Mouse (Mus musculus) left cerebral cortex, adult 2 months (tissue): Measurements from ENCODE around the gene Pla2g2c. TPM values are rescaled to one million over a fixed set of nuclear protein-coding genes. Genes with fewer than 3 reads are reported as not detected.
A peak's percentile ranks its signal among the peaks of the same experiment; 100 is the strongest.

Experiments used
- DNase-seq, 2 experiments: peaks; one replicate each; pipeline ENCODE4 v3.0.0; 2021 to 2022; ENCODE audit warnings: low spot score in 2 of 2, mixed read lengths in 1 of 2; ENCODE audit errors: extremely low spot score in 1 of 2
- H3K27ac ChIP-seq: fragments of 200-600 bp; 2 replicates; pipeline ENCODE4 v1.8.1; 2022
- H3K4me3 ChIP-seq: fragments of 200-600 bp; 2 replicates; pipeline ENCODE4 v1.8.1; 2022
- CTCF ChIP-seq: fragments of 200-600 bp; IDR thresholded peaks from 2 replicates; pipeline ENCODE4 v1.8.1; 2022; ENCODE audit warnings: antibody characterized with exemption, mild to moderate bottlenecking, moderate library complexity
- intact Hi-C: fragments of 180-260 bp; cut with DNase I; formaldehyde crosslinking; loops from one replicate; pipeline ENCODE4 v1.15.1; 2025
- total RNA-seq, 2 experiments: library from RNA; stranded (reverse); gene quantifications; 2 replicates each; pipeline ENCODE4 v1.2.3; 2021

The Pla2g2c gene
- total RNA-seq, 2 experiments from 2014 or later, result not detected

DNA sequence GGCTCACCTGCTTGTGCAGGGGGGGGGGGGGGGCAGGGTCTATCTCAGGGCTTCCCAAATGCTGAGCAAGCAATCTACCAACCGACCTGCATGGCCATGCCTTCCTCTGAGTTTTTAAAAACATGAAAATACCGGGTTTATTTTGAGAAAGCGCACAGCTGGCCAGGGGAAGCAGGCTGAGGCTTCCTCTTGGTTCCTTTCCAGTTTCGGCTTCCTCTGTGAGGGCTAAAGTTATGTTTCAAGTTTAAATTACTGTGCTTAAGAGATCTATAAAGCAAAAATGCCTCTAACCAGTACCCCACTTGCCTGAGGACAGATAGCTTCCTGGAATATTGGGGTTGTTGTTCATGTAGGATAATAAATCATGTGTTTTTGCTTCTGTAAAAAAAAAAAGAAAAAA, 61.5 kb downstream of the Pla2g2c start:
- no peak for TF ChIP-seq CTCF
- H3K27ac ChIP-seq, result peak overlapping the region; percentile 59; the same call in 1 of the 2 replicates
- no peak overlapping the region for H3K4me3 ChIP-seq
- no peak for DNase-seq
- intact Hi-C loops, result loop anchor here (5.0 kb wide), 1 partner anchor 234 kb away; no protein-coding TSS in a partner anchor

DNA sequence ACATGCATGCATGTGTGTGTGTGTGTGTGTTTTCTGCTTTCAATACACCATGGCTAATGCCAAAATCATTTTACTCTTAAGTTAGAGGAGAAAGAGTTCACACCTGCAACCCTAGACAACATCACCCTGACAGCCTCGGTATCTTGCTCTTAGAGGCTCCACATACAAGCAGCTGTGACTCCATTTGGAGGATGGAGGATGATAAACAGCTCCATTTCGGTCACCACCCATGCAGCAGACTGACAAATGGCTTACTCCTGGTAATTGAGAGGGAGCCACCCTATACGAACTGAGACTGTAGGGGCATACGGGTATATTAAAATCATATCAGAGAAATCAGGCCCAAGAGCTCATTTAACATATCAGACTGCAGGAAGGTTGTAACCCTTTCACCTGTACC, 63.8 kb downstream of the Pla2g2c start:
- Histone ChIP-seq H3K27ac (peak overlapping the region; percentile 13; the same call in 1 of the 2 replicates), H3K4me3 (no peak overlapping the region)
- no peak for TF ChIP-seq CTCF
- intact Hi-C loops, result loop anchor here (5.0 kb wide), 1 partner anchor 236 kb away; no protein-coding TSS in a partner anchor
- DNase-seq, result no peak

DNA sequence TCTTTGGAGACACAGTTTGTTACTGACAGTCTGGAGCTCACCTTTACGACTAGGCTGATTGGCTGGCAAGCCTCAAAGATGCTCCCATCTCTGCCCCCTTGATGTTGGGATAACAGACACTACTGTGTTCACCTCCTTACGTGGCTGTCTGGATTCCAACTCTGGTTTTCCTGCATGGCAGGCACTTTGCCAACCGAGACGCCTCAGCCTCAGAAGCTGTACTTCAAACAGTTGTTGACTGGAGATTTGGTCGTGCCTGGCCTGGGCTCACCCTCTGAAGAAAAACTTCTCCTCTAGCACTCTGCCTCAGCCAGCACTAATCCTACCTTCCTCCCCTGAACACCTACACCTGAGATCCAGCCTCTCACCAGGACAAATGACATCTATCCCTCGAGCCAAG, 66.9 kb downstream of the Pla2g2c start:
- no peak overlapping the region for H3K4me3 ChIP-seq
- intact Hi-C loops, result loop anchor here (5.0 kb wide), 1 partner anchor 344 kb away; no protein-coding TSS in a partner anchor
- H3K27ac ChIP-seq, result no peak overlapping the region
- no peak for TF ChIP-seq CTCF
- DNase-seq, result no peak

DNA sequence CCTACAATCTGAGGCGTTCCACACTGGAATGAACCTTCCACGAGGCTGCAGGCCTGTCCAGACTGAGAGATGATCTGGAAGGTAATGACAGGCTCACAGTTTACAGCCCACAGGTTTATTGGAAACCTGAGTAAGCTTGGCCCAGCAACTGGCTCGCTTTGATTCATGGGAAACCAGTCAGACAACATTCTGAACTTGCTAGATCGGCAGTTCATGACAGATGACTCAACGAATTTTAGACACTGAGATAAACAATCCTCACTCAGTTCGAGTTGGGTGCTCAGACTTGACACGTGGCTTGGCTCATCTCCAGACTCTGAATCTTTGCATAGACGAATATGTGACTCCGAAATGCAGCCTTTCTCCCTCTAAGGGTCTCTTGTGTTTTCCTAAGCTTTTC, 68.0 kb downstream of the Pla2g2c start:
- no peak for DNase-seq
- Histone ChIP-seq H3K27ac (no peak overlapping the region), H3K4me3 (no peak overlapping the region)
- intact Hi-C loops, result loop anchor here (2.0 to 5.0 kb wide), 2 partner anchors 84 to 345 kb away; no protein-coding TSS in a partner anchor
- no peak for TF ChIP-seq CTCF

DNA sequence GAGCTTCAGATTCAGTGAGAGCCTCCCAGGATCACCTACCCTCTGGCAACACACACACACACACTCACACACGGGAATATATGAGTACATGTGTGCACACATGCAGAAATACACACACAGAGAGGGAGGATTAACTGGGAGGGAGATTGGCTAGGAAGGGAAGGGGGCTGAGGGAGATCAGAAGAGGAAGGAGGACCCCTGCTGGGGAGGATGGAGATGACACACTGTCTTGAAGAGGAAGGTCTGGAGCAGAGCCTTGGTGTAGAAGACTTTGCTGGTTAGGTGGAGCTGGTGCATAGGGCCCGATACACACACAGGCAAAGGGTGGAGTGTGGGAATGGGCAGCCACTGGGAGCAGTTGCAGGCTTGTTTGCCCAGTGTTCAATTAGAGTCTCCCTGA, 68.7 kb downstream of the Pla2g2c start:
- intact Hi-C loops, result loop anchor here (1.0 to 5.0 kb wide), 3 partner anchors 45 to 346 kb away; no protein-coding TSS in a partner anchor
- H3K27ac ChIP-seq, result no peak overlapping the region
- TF ChIP-seq CTCF, result peak; percentile 61
- no peak overlapping the region for H3K4me3 ChIP-seq
- peak; percentile 63 to 70 for DNase-seq

DNA sequence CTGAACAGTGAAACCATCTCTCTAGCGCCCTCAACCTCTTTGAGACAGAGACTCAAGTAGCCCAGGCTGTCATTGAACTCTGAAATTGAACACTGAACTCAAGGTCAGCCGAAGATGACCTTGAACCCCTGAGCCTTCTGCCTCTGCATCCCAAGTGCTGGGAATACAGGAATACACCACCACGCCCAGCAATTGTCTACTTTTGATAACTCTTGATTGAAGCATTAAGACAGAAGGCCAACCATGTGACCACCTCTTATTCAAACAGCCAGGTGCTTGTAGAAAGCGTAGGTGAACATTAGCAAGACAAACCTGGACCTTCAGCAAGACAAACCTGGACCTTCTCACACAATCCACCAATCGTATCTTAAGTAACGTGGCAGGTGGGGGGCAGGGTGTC, 69.8 kb downstream of the Pla2g2c start:
- Histone ChIP-seq H3K4me3 (no peak overlapping the region), H3K27ac (no peak overlapping the region)
- DNase-seq, result no peak
- no peak for TF ChIP-seq CTCF
- intact Hi-C loops, result loop anchor here (5.0 kb wide), 1 partner anchor 347 kb away; no protein-coding TSS in a partner anchor

Other genes with a start within 250 kb of the Pla2g2c start
- 1 to 10 TPM; 4.9 to 6.0 TPM for gene Vwa5b1, start 88.9 kb upstream of the Pla2g2c start, total RNA-seq
- gene Ubxn10, start 12.4 kb downstream of the Pla2g2c start, total RNA-seq, result 1 to 10 TPM; 1.4 to 1.5 TPM
- not detected for gene Pla2g2f, start 32.8 kb downstream of the Pla2g2c start, total RNA-seq
- gene Pla2g2d, start 50.9 kb downstream of the Pla2g2c start, total RNA-seq, result under 1 TPM; 0.42 to 0.97 TPM
- gene Pla2g5, start 138.7 kb downstream of the Pla2g2c start, total RNA-seq, result 1 to 10 TPM; 4.5 to 4.7 TPM
- gene Gm13030, start 149.2 kb downstream of the Pla2g2c start, total RNA-seq, result not detected
- gene Pla2g2e, start 153.2 kb downstream of the Pla2g2c start, total RNA-seq, result not detected
- 10 to 100 TPM; 20.3 to 20.4 TPM for gene Otud3, start 189.2 kb downstream of the Pla2g2c start, total RNA-seq
- not detected for gene Rnf186, start 242.3 kb downstream of the Pla2g2c start, total RNA-seq
- 1 to 10 TPM; 2.0 to 3.7 TPM for gene Tmco4, start 248.1 kb downstream of the Pla2g2c start, total RNA-seq